Mouse (Mus musculus): ENCODE results near the gene Slc35g2. TPM values are rescaled to one million over a fixed set of nuclear protein-coding genes. Genes with fewer than 3 reads are reported as not detected.

Gene Slc35g2
- polyA plus RNA-seq, 1 experiment, result 9.0 TPM

DNA sequence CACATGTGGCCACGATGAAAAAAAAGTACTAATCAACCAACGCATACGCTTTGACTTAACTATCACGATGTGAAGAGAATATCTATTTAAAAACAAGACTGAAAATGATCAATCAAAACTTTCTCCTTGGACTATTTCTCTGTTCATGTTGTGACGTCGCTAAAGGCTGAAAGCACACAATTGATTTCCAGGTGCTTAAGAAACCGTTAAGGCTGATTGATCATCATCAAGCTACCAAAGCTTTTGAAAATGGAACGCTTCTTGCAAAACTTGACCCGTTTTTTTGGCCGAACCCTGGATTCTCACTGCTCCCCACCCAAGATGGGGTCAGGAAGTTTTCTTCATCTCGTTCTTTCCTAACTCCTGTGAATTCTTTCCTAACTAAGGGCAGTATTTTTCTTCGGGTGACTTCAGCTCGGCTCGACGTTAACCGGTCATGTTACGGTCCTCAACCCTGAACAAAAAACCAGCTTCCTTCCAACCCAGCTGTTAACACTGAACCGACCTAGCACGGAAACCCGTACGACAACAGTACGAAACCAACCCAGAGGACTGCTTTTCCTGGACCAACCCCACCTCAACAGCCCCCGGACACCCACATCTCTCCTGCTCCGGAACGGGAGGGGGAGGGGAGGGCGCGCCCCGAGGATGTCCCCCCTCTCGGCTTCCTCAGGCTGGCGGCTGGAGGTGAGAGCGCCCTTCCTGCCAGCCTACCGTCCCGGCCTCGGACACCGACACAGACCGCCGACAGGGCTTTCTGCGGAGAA lies 25.8 kb downstream of the Slc35g2 start:
- peaks cover 6% of the 10 kb centered on the region for H3K4me1 ChIP-seq (ENCODE audit: control insufficient read depth, insufficient read depth, low read length)
- H3K4me3 ChIP-seq (replicated peaks; ENCODE audit: extremely low read depth, low read depth, low read length), result peak overlapping the region; percentile 74

DNA sequence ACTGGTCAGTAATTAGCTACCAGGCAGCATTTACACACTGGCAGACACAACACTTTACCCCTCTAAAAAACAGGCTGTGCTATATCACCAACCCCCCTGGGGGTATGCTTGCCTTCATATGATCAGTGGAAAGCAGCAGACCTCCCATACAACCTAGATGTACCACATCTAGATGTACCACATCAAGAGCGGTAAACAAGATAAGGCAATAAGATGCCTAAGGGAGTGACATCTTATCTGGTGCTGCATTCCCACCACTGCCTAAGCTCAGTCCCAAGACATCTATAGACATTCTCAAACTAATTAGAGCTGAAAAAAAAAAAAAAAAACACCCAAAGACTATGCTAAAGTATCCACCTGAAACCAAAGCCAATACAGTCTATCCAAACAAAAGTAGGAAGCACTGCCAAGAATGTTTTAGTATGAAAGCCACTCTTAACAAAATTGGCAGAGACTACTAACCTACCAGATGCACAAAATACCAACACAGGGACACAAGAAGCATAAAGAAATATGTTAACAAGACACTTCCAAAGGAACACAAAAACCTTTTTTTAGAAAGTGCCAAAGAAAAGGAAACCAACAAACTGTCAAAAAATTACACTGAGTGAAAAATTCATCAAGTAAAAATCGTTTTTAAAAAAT lies 35.1 kb downstream of the Slc35g2 start:
- H3K4me3 ChIP-seq (replicated peaks; ENCODE audit: extremely low read depth, low read depth, low read length), result no peak overlapping the region
- no peak for DNase-seq
- TF ChIP-seq POLR2A (IDR thresholded peaks at IDR 0.05; ENCODE audit: borderline replicate concordance, extremely low read depth, low read depth, low read length), result no peak
- WGBS, result 64% methylated on average over 2 of the region's 2 CpGs
- H3K4me1 ChIP-seq (ENCODE audit: control insufficient read depth, insufficient read depth, low read length), result peaks cover 24% of the 10 kb centered on the region

More for the DNA sequence above, 25.8 kb downstream of the Slc35g2 start:
- under 1% methylated on average over 38 of the region's 38 CpGs for WGBS
- DNase-seq, result no peak
- no peak for TF ChIP-seq CTCF (IDR thresholded peaks at IDR 0.05; ENCODE audit: insufficient read depth, low read length)
- TF ChIP-seq POLR2A (IDR thresholded peaks at IDR 0.05; ENCODE audit: borderline replicate concordance, extremely low read depth, low read depth, low read length), result no peak

GRCm38 (mm10) chr9:100534686-100535085 lies 36.2 kb downstream of the Slc35g2 start:
- Histone ChIP-seq H3K4me1 (ENCODE audit: control insufficient read depth, insufficient read depth, low read length) (peaks cover 19% of the 10 kb centered on the region), H3K4me3 (replicated peaks; ENCODE audit: extremely low read depth, low read depth, low read length) (no peak overlapping the region)
- WGBS, result 73% methylated on average over 3 of the region's 3 CpGs
- no peak for TF ChIP-seq POLR2A (IDR thresholded peaks at IDR 0.05; ENCODE audit: borderline replicate concordance, extremely low read depth, low read depth, low read length)
- no peak for TF ChIP-seq CTCF (IDR thresholded peaks at IDR 0.05; ENCODE audit: insufficient read depth, low read length)
- no peak for DNase-seq

- TF ChIP-seq POLR2A (IDR thresholded peaks at IDR 0.05; ENCODE audit: borderline replicate concordance, extremely low read depth, low read depth, low read length), result no peak
- no peak for TF ChIP-seq CTCF (IDR thresholded peaks at IDR 0.05; ENCODE audit: insufficient read depth, low read length)
- DNase-seq, result no peak
- Histone ChIP-seq H3K4me1 (ENCODE audit: control insufficient read depth, insufficient read depth, low read length) (peaks cover 19% of the 10 kb centered on the region), H3K4me3 (replicated peaks; ENCODE audit: extremely low read depth, low read depth, low read length) (no peak overlapping the region)
- 42% methylated on average over 3 of the region's 3 CpGs for WGBS
Observed at GRCm38 (mm10) chr9:100532847-100533505, 37.9 kb downstream of the Slc35g2 start.

DNA sequence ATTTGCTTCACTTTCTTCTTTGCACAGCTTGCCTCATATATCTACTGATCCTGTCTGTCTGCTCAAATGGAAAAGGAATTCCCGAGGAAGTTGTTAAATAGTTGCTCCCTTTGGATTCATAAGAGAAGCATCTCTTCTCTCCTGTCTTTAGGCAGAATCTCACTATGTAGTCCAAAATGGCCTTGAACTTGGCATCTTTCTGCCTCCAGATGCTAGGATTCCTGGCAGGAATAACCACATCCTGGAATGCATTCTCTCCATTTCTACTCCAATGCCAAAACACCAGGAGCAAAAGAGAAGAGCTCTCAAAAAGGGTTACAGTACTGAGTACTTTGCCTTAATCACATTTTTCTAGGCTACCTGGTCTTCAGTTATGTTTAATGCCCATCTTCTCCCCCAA lies 39.6 kb downstream of the Slc35g2 start:
- peaks cover 18% of the 10 kb centered on the region for H3K4me1 ChIP-seq (ENCODE audit: control insufficient read depth, insufficient read depth, low read length)
- H3K4me3 ChIP-seq (replicated peaks; ENCODE audit: extremely low read depth, low read depth, low read length), result no peak overlapping the region
- WGBS, result 28% methylated on average over 1 of the region's 1 CpGs
- DNase-seq, result no peak
- no peak for TF ChIP-seq POLR2A (IDR thresholded peaks at IDR 0.05; ENCODE audit: borderline replicate concordance, extremely low read depth, low read depth, low read length)
- no peak for TF ChIP-seq CTCF (IDR thresholded peaks at IDR 0.05; ENCODE audit: insufficient read depth, low read length)

- TF ChIP-seq POLR2A (IDR thresholded peaks at IDR 0.05; ENCODE audit: borderline replicate concordance, extremely low read depth, low read depth, low read length) (no peak), CTCF (IDR thresholded peaks at IDR 0.05; ENCODE audit: insufficient read depth, low read length) (no peak)
- no peak for DNase-seq
- no peak overlapping the region for H3K4me3 ChIP-seq (replicated peaks; ENCODE audit: extremely low read depth, low read depth, low read length)
- peaks cover 10% of the 10 kb centered on the region for H3K4me1 ChIP-seq (ENCODE audit: control insufficient read depth, insufficient read depth, low read length)
- 58% methylated on average over 2 of the region's 2 CpGs for WGBS
Observed at GRCm38 (mm10) chr9:100525225-100525624, 45.7 kb downstream of the Slc35g2 start.

GRCm38 (mm10) chr9:100522029-100522428 lies 48.9 kb downstream of the Slc35g2 start:
- peaks cover 12% of the 10 kb centered on the region for H3K4me1 ChIP-seq (ENCODE audit: control insufficient read depth, insufficient read depth, low read length)
- 36% methylated on average over 2 of the region's 2 CpGs for WGBS
- DNase-seq, result no peak
- TF ChIP-seq POLR2A (IDR thresholded peaks at IDR 0.05; ENCODE audit: borderline replicate concordance, extremely low read depth, low read depth, low read length) (no peak), CTCF (IDR thresholded peaks at IDR 0.05; ENCODE audit: insufficient read depth, low read length) (no peak)
- H3K4me3 ChIP-seq (replicated peaks; ENCODE audit: extremely low read depth, low read depth, low read length), result no peak overlapping the region

DNA sequence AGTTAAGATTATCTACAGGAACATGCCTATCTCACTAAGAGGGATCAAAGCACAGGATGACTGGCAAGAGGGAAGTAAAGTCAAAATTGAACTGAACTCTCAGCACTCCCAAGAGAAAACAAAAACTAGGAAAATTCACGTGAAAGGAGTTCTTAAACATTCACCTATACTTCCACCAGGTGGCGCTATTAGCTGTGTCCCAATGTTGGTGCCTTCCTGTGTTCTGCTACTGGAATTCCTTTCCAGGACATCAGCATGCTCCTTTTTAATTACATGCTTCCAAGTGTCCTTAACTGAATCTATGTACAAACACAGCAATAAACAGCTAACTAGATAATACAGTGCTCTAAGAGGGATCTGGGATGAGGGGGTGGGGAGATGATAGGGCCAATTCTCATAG lies 50.3 kb downstream of the Slc35g2 start:
- 4% methylated on average over 2 of the region's 2 CpGs for WGBS
- TF ChIP-seq CTCF (IDR thresholded peaks at IDR 0.05; ENCODE audit: insufficient read depth, low read length), result peak; percentile 46
- no peak for TF ChIP-seq POLR2A (IDR thresholded peaks at IDR 0.05; ENCODE audit: borderline replicate concordance, extremely low read depth, low read depth, low read length)
- peaks cover 12% of the 10 kb centered on the region for H3K4me1 ChIP-seq (ENCODE audit: control insufficient read depth, insufficient read depth, low read length)
- DNase-seq, result no peak
- H3K4me3 ChIP-seq (replicated peaks; ENCODE audit: extremely low read depth, low read depth, low read length), result no peak overlapping the region

DNA sequence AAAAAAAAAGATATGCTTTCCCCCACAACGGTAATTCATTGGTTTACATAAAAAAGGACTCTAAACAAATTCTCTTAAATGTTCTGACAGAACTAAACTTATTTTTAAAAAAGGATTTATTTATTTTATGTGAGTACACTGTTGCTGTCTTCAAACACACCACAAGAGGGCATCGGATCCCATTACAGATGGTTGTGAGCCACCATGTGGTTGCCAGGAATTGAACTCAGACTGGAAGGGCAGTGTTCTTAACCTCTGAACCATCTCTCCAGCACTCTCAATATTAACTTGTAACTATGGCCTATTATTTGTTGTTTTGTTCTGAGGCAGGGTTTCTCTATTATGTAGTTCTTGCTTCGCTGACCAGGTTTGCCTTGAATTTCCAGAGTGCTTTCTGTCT lies 50.9 kb downstream of the Slc35g2 start:
- Histone ChIP-seq H3K4me1 (ENCODE audit: control insufficient read depth, insufficient read depth, low read length) (peaks cover 12% of the 10 kb centered on the region), H3K4me3 (replicated peaks; ENCODE audit: extremely low read depth, low read depth, low read length) (no peak overlapping the region)
- TF ChIP-seq POLR2A (IDR thresholded peaks at IDR 0.05; ENCODE audit: borderline replicate concordance, extremely low read depth, low read depth, low read length) (no peak), CTCF (IDR thresholded peaks at IDR 0.05; ENCODE audit: insufficient read depth, low read length) (peak; percentile 27; the same call in 1 of the 2 replicates)
- DNase-seq, result no peak
- WGBS, result 94% methylated on average over 3 of the region's 3 CpGs

Data from lung, adult 2 months (tissue).